Mouse (Mus musculus) ES-E14 (cell line): ENCODE results near the gene Cplx3.

Experiments used
- CHD2 ChIP-seq: IDR thresholded peaks from 2 replicates; pipeline ENCODE4 v1.6.1; 2014; ENCODE audit warnings: mild to moderate bottlenecking, low read depth, low read length, inconsistent platforms
- HCFC1 ChIP-seq: IDR thresholded peaks from 2 replicates; pipeline ENCODE4 v1.6.1; 2012; ENCODE audit warnings: low read length, inconsistent platforms, borderline replicate concordance; ENCODE audit not compliant: insufficient read depth
- MAFK ChIP-seq: IDR thresholded peaks from 2 replicates; pipeline ENCODE4 v1.6.1; 2014; ENCODE audit warnings: mild to moderate bottlenecking, low read depth, low read length, inconsistent platforms; ENCODE audit not compliant: insufficient read depth
- ZC3H11A ChIP-seq: IDR thresholded peaks from 2 replicates; pipeline ENCODE4 v1.6.1; 2012; ENCODE audit warnings: low read depth, mild to moderate bottlenecking, inconsistent platforms, low read length, borderline replicate concordance
- ZNF384 ChIP-seq: IDR thresholded peaks from 2 replicates; pipeline ENCODE4 v1.6.1; 2012; ENCODE audit warnings: low read depth, low read length, inconsistent platforms

GRCm38 (mm10) chr9:57653283-57653682 lies 47.2 kb upstream of the Cplx3 start, which contains the start of gene Csk:
- no peak for TF ChIP-seq ZNF384
- TF ChIP-seq MAFK: no peak
- no peak for TF ChIP-seq ZC3H11A
- no peak for TF ChIP-seq HCFC1
- TF ChIP-seq CHD2: no peak
